Mouse (Mus musculus) adrenal gland, postnatal 25 days (tissue): ENCODE measurements around the gene Tspan7. TPM values are rescaled to one million over a fixed set of nuclear protein-coding genes. Genes with fewer than 3 reads are reported as not detected.
A peak's percentile ranks its signal among the peaks of the same experiment; 100 is the strongest.

Source experiments
- DNase-seq: peaks from one replicate; pipeline ENCODE4 v3.0.0; 2021; ENCODE audit warnings: mixed read lengths
- total RNA-seq: library from RNA; stranded (reverse); gene quantifications from 2 replicates; pipeline ENCODE4 v1.2.3, GENCODE M21; 2021

Gene Tspan7
- total RNA-seq, 1 experiment from 2014 or later: 71.2 TPM

GRCm38 (mm10) chrX:10549708-10550107 lies 64.8 kb downstream of the Tspan7 start:
- no peak for DNase-seq

GRCm38 (mm10) chrX:10556899-10557298 lies 71.9 kb downstream of the Tspan7 start:
- no peak for DNase-seq

DNA sequence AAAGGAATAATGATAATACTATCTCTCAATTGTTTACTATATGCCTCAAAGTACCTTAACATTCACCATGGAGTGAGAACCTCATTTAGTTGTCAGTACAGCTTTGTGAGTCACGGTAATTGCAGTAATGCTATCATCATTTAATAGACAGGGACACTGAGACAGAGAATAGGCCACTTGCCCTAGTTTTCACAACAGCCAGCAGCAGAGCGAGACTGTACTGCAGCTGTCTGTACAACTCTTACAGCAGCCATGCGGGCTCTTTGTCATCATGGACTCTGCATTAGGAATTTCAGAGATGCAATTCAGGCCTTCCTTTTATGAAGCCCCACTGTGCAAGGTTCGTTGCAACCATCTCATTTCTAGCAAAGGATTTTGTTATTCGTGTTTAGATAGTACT lies 72.6 kb downstream of the Tspan7 start:
- no peak for DNase-seq

- DNase-seq: no peak
These were observed 73.7 kb downstream of the Tspan7 start for GRCm38 (mm10) chrX:10558625-10559024.

GRCm38 (mm10) chrX:10565811-10566210 lies 80.9 kb downstream of the Tspan7 start:
- no peak for DNase-seq

DNA sequence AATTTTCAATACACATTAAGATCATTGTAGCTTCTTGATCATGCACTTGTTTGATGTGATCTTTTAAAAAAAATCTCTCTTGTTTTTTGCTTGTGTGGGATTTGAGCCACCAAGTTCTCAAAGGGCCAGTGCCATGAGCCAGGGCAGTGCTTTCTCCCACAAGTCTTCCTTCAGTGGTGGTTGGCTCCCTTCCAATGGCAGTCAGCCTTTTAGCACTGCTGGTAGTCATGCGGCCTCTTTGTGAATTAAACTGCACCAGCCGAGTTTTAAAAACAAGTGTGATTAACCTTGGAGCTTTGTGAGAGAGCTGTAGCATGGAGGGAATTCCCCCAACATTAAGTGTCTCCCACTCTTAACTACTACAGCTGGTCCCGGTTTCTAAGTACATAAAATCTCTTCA lies 89.6 kb downstream of the Tspan7 start:
- peak; percentile 22 for DNase-seq

- no peak for DNase-seq
These were observed 90.4 kb downstream of the Tspan7 start for GRCm38 (mm10) chrX:10575406-10575805.

DNA sequence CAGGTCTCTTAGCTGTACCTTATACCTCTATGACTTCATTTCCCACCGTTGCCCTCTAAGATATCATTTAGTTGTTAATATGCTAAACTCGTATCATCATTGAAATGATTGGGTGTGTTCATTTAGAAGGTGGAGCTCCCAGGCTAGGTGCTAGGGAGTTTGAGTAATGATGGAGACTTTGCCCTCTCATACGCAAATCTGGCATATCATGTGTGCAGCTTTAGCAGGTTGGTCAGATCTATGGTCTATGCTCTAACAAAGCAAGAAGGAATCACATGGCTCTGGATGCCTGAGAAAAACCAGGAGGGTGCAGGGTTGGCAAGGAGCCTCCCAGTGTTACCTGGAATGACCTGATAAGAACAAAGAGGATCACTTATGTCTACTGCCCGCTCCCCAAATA lies 91.4 kb downstream of the Tspan7 start:
- no peak for DNase-seq

GRCm38 (mm10) chrX:10577356-10577755 lies 92.4 kb downstream of the Tspan7 start:
- no peak for DNase-seq

DNA sequence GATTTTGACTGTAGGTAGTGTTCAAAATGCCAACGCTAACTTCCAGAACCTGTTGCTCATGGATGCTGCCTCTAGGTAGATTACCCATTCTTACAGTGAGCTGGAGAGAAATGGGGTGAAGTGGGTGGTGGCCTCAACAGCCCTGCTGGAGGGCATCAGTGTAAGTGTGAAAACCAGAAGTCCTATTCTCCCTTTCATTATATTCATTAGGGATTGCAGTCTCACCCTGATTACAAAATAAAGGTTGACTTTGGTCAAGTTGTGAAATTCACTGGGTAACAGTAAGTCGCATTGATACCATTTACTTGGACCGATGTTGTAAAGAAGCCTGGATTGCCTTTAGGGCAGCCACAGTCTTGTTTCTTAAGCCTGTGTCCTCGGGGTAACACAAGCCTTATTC lies 97.8 kb downstream of the Tspan7 start:
- DNase-seq: no peak

DNA sequence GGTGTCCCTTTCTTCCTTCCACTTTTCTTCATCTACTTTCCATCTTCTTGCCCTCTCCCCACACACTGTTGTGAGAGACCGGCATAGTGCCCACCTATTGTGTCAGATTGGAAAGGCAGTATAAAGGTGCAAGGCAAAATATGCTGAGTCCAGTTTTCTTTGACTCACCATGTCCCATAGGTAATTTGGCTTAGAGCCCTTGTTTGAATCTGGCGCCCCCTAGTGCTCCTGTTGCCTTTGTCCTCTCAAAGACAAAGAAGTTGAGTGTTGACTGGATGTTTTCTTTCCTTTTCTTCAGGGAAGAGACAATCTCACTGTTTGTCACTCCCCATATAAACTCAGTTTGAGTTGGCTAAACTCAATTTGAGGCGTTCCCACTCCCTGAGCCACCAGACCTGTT lies 107.3 kb downstream of the Tspan7 start:
- peak; percentile 55 for DNase-seq

- DNase-seq: no peak
These were observed 108.6 kb downstream of the Tspan7 start for GRCm38 (mm10) chrX:10593561-10593960.

- peak; percentile 2 for DNase-seq
These were observed 132.2 kb downstream of the Tspan7 start for GRCm38 (mm10) chrX:10617119-10617518.

DNA sequence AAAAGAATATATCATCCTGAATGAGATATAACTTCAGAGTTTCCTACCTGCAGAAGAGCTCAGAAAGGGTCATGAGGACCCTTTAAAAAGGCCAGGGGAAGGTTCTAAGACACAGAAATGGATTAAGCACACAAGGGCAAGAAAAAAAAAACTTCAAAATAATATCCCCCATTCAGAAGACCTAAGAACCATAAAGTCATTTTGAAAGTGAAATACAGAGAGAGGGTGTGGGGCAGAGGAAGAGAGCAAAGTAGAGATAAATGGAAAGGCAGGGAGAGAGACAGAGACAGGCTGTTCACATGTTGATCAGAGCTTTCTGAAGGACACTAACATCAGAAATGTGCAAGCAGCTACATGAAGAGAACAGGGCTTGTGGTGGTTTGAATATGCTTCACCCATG lies 156.1 kb downstream of the Tspan7 start:
- DNase-seq: no peak

Other genes starting within 250 kb of the Tspan7 start
- gene Otc, start 232.9 kb upstream of the Tspan7 start, total RNA-seq: 2.0 TPM in 1 of 2 replicates, not detected in the other
- gene Mid1ip1, start 229.9 kb downstream of the Tspan7 start, total RNA-seq: 95.1 and 125 TPM in 2 replicates